In genomic region chr2:136118006-136118405, GRCm38 (mm10) we compare ENCODE assay signal across 23 mouse cellular contexts.
DNase-seq lines count a peak whose midpoint lies in the region; ATAC-seq and TF ChIP-seq lines count a peak whose summit lies in the region.
"Had no signal": no experiment of that assay in that cellular context is flagged by ENCODE, and none has a peak within 500 bp of the region (broad histone marks: within the 10 kb centered on the region; RNA-seq: fewer than 3 reads in every experiment).

No protein-coding gene starts in this region.

- WGBS in olfactory bulb, adult 2 months: 62% methylated on average over 2 of the region's 2 CpGs

- H3K4me3 ChIP-seq in layer of hippocampus, adult 2 months: no peak overlapping the region
- no peak overlapping the region for H3K4me3 ChIP-seq in olfactory bulb, adult 2 months (ENCODE audit: insufficient read depth, low read depth, low read length)

- H3K4me1 ChIP-seq in olfactory bulb, adult 2 months (ENCODE audit: control insufficient read depth, insufficient read depth, low read length): peaks cover 5% of the 10 kb centered on the region; the same call in 1 of the 2 replicates

- peak overlapping the region; percentile 80 for H3K27ac ChIP-seq in layer of hippocampus, adult 2 months
- H3K27ac ChIP-seq in olfactory bulb, adult 2 months (ENCODE audit: insufficient read depth, low read depth, low read length): peak overlapping the region; percentile 51; the same call in 1 of the 2 replicates

- TF ChIP-seq CTCF in layer of hippocampus, adult 2 months (conservative IDR thresholded peaks at IDR 0.05): no peak
- no peak for TF ChIP-seq CTCF in olfactory bulb, adult 2 months (IDR thresholded peaks at IDR 0.05; ENCODE audit: insufficient read depth, low read depth, low read length)

- no peak for ATAC-seq in activated CD4-positive, CD25-positive, alpha-beta regulatory T cell, adult 4 months
- ATAC-seq: CD4-positive, CD25-positive, alpha-beta regulatory T cell, adult 4 months; Patski had no signal

- TF ChIP-seq POLR2A in olfactory bulb, adult 2 months (IDR thresholded peaks at IDR 0.05; ENCODE audit: insufficient read depth, low read depth, low read length): no peak

- peak in 1 of 2 experiments; percentile 20 for DNase-seq in layer of hippocampus, adult 2 months (ENCODE audit: low spot score in 2 of 2)
- DNase-seq in layer of hippocampus, adult 8-10 months (ENCODE audit: low spot score in 2 of 2): no peak
- DNase-seq in Muller cell, postnatal 12 days (ENCODE audit: inconsistent ontology term): peak; percentile 18
- peak; percentile 58 for DNase-seq in brain, adult 2 months (ENCODE audit: low read depth, low spot score)
- no peak for DNase-seq in adrenal gland, postnatal 4 days (ENCODE audit: low spot score in 2 of 2)
- no peak for DNase-seq in retina, postnatal 1 day
- DNase-seq: adrenal gland, adult 2 months; adrenal gland, adult 8-10 months; adrenal gland, postnatal 10 days; adrenal gland, postnatal 14 days; adrenal gland, postnatal 25 days; adrenal gland, postnatal 36 days; B cell, adult 2 months; cerebellum, adult 11 months; cerebellum, adult 11-12 months; cerebellum, adult 18-20 months; cerebellum, adult 2 months; cerebellum, adult 8-10 months; cerebellum, adult 9-10 months had no signal

Comparison
In these comparisons a context has a peak if more than half of its experiments do, and no peak if none do; other contexts are left out.
1. DNase-seq: peak in Muller cell, postnatal 12 days (single experiment) and brain, adult 2 months (single experiment); none in layer of hippocampus, adult 8-10 months (0 of 2), adrenal gland, postnatal 4 days (0 of 2) and retina, postnatal 1 day (single experiment).